Mouse (Mus musculus) left cerebral cortex, postnatal 14 days (tissue): ENCODE results near the gene Olig1. TPM values are rescaled to one million over a fixed set of nuclear protein-coding genes. Genes with fewer than 3 reads are reported as not detected.

Experiments
- DNase-seq, 2 experiments: peaks; one replicate each; pipeline ENCODE4 v3.0.0; 2021 to 2022; ENCODE audit warnings: low spot score in 2 of 2, mixed read lengths in 1 of 2
- intact Hi-C: fragments of 180-260 bp; cut with DNase I; formaldehyde crosslinking; loops from one replicate; pipeline ENCODE4 v1.15.1; 2025
- total RNA-seq, 2 experiments: library from RNA; stranded (reverse); gene quantifications; 2 replicates each; pipeline ENCODE4 v1.2.3; 2021

Gene Olig1
- total RNA-seq, 2 experiments from 2014 or later, result 98.8 to 123 TPM

GRCm38 (mm10) chr16:91299412-91299811 lies 29.8 kb downstream of the Olig1 start:
- intact Hi-C loops, result no loop called here
- DNase-seq, result no peak

- no peak for DNase-seq
- intact Hi-C loops, result loop anchor here (5.0 kb wide), 1 partner anchor 79 kb away; no protein-coding TSS in a partner anchor
Observed at GRCm38 (mm10) chr16:91300641-91301441, 31.3 kb downstream of the Olig1 start.

DNA sequence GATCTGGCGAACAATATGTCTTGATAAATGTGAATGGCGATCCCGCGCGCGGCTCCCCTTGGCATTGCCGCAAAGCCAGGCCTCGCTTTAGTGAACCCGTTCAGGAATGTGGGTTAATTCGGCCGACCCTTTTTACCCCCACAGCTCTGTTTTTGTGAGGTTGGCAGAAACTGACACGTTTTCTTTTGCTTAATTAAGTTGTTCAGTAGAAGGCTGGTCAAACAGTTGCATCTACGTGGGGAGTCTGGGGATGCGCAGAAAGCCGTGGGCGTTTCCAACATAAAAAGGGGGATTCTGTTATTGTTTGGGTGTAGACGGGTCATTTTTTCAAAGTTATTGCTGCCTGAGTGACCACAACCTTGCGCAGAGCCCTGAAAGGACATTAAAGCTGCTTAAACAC lies 31.9 kb downstream of the Olig1 start:
- intact Hi-C loops, result loop anchor here (5.0 kb wide), 1 partner anchor 79 kb away; no protein-coding TSS in a partner anchor
- no peak for DNase-seq

- DNase-seq, result peak; percentile 35 to 49
- intact Hi-C loops, result loop anchor here (5.0 kb wide), 1 partner anchor 82 kb away; no protein-coding TSS in a partner anchor
Observed at GRCm38 (mm10) chr16:91303776-91304709, 34.5 kb downstream of the Olig1 start.

DNA sequence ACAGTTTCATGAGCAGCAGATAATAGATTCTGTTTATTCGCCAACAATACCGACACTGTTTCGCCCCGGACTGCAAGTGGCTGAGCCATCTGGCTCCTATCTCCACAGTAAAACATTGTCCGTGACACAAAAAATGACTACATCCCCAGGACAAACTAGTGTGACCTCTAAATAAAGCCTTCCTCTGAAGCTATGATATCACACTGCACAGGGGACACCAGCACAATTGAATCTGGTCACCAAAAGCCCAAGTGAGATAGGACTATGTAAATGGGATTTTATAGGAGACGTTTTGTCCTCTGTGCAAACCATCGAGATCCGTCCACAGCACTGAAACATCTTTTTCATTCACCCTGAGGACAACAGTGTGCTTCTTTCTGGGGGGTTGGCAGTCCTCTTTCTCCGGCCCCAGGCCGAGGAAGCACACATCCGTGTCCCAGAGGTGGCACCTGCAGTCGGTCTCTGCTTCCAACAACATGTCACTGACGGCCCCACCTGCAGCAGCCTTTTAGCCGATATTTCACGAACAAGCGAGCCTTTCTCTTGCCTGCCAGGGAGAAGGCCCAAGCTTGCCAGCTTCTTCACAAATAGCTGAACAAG lies 36.0 kb downstream of the Olig1 start:
- peak; percentile 45 to 64 for DNase-seq
- intact Hi-C loops, result no loop called here

GRCm38 (mm10) chr16:91309872-91310271 lies 40.3 kb downstream of the Olig1 start:
- no peak for DNase-seq
- intact Hi-C loops, result loop anchor here (10.0 kb wide), 1 partner anchor 225 kb away; no protein-coding TSS in a partner anchor

DNA sequence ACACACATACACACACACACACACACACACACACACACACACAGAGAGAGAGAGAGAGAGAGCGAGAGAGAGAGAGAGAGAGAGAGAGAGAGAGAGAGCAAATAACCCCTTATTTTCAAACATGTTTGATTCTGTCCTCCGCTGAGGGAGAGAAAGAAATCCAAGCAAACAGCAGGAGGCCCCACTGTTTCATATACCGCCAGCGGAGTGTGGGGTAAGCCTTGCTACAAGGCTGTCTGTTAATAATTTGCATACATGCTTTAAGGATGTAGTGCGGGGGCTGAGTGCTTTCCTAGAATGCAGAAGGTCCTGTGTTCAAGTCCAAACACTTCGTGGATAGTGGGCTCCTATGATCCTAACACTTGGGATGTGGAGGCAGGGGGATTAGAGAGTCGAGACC lies 43.3 kb downstream of the Olig1 start:
- intact Hi-C loops, result loop anchor here (10.0 kb wide), 1 partner anchor 228 kb away; no protein-coding TSS in a partner anchor
- no peak for DNase-seq

GRCm38 (mm10) chr16:91314114-91314775 lies 44.7 kb downstream of the Olig1 start:
- intact Hi-C loops, result loop anchor here (10.0 kb wide), 1 partner anchor 229 kb away; no protein-coding TSS in a partner anchor
- peak; percentile 82 to 87 for DNase-seq

DNA sequence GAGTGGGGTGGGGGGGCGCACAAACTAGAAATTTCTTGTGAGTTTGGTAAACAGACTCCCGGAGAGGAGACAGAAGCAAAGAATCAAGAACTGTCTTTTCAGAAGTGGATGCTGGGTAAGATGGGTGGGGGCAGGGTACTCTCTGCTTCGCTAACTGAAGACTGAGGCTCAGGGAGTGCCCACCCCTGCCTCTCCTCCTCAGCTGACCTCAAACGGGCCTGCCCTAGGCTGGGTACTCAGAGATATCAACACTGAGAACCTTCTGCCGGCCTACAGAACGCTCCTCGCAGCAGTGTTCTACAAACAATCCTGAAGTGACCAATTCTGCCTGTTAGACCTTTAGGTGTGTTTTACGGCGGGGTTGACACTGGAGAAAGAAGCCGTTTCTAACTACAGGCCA lies 50.6 kb downstream of the Olig1 start:
- DNase-seq, result no peak

GRCm38 (mm10) chr16:91320608-91321007 lies 51.0 kb downstream of the Olig1 start:
- DNase-seq, result peak; percentile 8 to 10
- intact Hi-C loops, result no loop called here

More for the DNA sequence above, 50.6 kb downstream of the Olig1 start:
- intact Hi-C loops, result no loop called here

Other genes with a start within 250 kb of the Olig1 start
- 10 to 100 TPM; 49.6 to 54.3 TPM for gene Paxbp1, start 225.2 kb upstream of the Olig1 start, total RNA-seq
- gene 4932438H23Rik, start 174.7 kb upstream of the Olig1 start, total RNA-seq, result 1 to 10 TPM in 1 of 2 experiments, under 1 TPM in 1; 0.70 to 1.1 TPM
- 10 to 100 TPM; 26.2 to 33.7 TPM for gene Olig2, start 44.3 kb upstream of the Olig1 start, total RNA-seq
- 10 to 100 TPM; 18.5 to 19.5 TPM for gene Ifnar2, start 103.0 kb downstream of the Olig1 start, total RNA-seq
- not detected for gene Gm21970, start 121.9 kb downstream of the Olig1 start, total RNA-seq
- 1 to 10 TPM; 8.7 to 9.8 TPM for gene Il10rb, start 136.4 kb downstream of the Olig1 start, total RNA-seq
- gene Ifnar1, start 215.5 kb downstream of the Olig1 start, total RNA-seq, result 10 to 100 TPM; 67.8 to 71.0 TPM